Mouse (Mus musculus) macrophage (primary cell): ENCODE results near the gene Cpa1. TPM values are rescaled to one million over a fixed set of nuclear protein-coding genes. Genes with fewer than 3 reads are reported as not detected.

Source experiments
- H3K27ac ChIP-seq: fragments of 350-480 bp; formaldehyde crosslinking; 2 replicates; pipeline ENCODE4 v1.9.0; 2021
- H3K36me3 ChIP-seq: fragments of 350-480 bp; formaldehyde crosslinking; 2 replicates; pipeline ENCODE4 v1.9.0; 2021; ENCODE audit errors: inconsistent target
- H3K4me3 ChIP-seq: fragments of 350-480 bp; formaldehyde crosslinking; 2 replicates; pipeline ENCODE4 v1.9.0; 2021; ENCODE audit errors: inconsistent target
- H3K79me2 ChIP-seq: fragments of 350-480 bp; formaldehyde crosslinking; 2 replicates; pipeline ENCODE4 v1.9.0; 2021; ENCODE audit errors: inconsistent target
- WGBS: methylation state at CpG from one replicate; pipeline ENCODE4 v1.1.7; 2026; ENCODE audit warnings: inconsistent platforms; ENCODE audit not compliant: missing documents; 5-methylcytosine and 5-hydroxymethylcytosine counted together
- polyA plus RNA-seq: library from polyadenylated mRNA; stranded (reverse); fragments of 250-400 nt; gene quantifications from 3 replicates; pipeline ENCODE4 v1.2.4, GENCODE M21; 2018; ENCODE audit warnings: inconsistent platforms

Cpa1 gene
- polyA plus RNA-seq, 1 experiment from 2014 or later = not detected

- WGBS = 90% methylated on average over 14 of the region's 14 CpGs
Observed at GRCm38 (mm10) chr6:30673764-30674561, 34.9 kb downstream of the Cpa1 start.

GRCm38 (mm10) chr6:30674714-30675280, 35.8 kb downstream of the Cpa1 start:
- no peaks in the 10 kb centered on the region for H3K36me3 ChIP-seq

More at GRCm38 (mm10) chr6:30673764-30674561, 34.9 kb downstream of the Cpa1 start:
- Histone ChIP-seq H3K27ac (no peak overlapping the region), H3K36me3 (no peaks in the 10 kb centered on the region), H3K79me2 (no peaks in the 10 kb centered on the region), H3K4me3 (no peak overlapping the region)

GRCm38 (mm10) chr6:30675281-30675771, 36.3 kb downstream of the Cpa1 start:
- Histone ChIP-seq H3K36me3 (no peaks in the 10 kb centered on the region), H3K4me3 (no peak overlapping the region), H3K27ac (no peak overlapping the region), H3K79me2 (no peaks in the 10 kb centered on the region)
- 59% methylated on average over 11 of the region's 11 CpGs for WGBS

More at GRCm38 (mm10) chr6:30674714-30675280, 35.8 kb downstream of the Cpa1 start:
- Histone ChIP-seq H3K79me2 (no peaks in the 10 kb centered on the region), H3K27ac (no peak overlapping the region), H3K4me3 (no peak overlapping the region)
- WGBS = 70% methylated on average over 9 of the region's 9 CpGs

GRCm38 (mm10) chr6:30676506-30676905, 37.5 kb downstream of the Cpa1 start:
- WGBS = 95% methylated on average over 6 of the region's 6 CpGs
- Histone ChIP-seq H3K4me3 (no peak overlapping the region), H3K79me2 (no peaks in the 10 kb centered on the region), H3K27ac (no peak overlapping the region), H3K36me3 (no peaks in the 10 kb centered on the region)

GRCm38 (mm10) chr6:30677591-30677990, 38.6 kb downstream of the Cpa1 start:
- no peak overlapping the region for H3K27ac ChIP-seq
- H3K4me3 ChIP-seq = no peak overlapping the region
- WGBS = 94% methylated on average over 9 of the region's 9 CpGs
- H3K36me3 ChIP-seq = no peaks in the 10 kb centered on the region
- H3K79me2 ChIP-seq = no peaks in the 10 kb centered on the region

- no peaks in the 10 kb centered on the region for H3K79me2 ChIP-seq
- H3K36me3 ChIP-seq = no peaks in the 10 kb centered on the region
- no peak overlapping the region for H3K27ac ChIP-seq
- 94% methylated on average over 6 of the region's 6 CpGs for WGBS
- no peak overlapping the region for H3K4me3 ChIP-seq
Observed at GRCm38 (mm10) chr6:30678482-30678881, 39.5 kb downstream of the Cpa1 start.

- no peaks in the 10 kb centered on the region for H3K79me2 ChIP-seq
- no peak overlapping the region for H3K4me3 ChIP-seq
- 93% methylated on average over 5 of the region's 5 CpGs for WGBS
- no peak overlapping the region for H3K27ac ChIP-seq
- H3K36me3 ChIP-seq = no peaks in the 10 kb centered on the region
Observed at GRCm38 (mm10) chr6:30679567-30679966, 40.5 kb downstream of the Cpa1 start.

- no peaks in the 10 kb centered on the region for H3K79me2 ChIP-seq
- WGBS = 93% methylated on average over 7 of the region's 7 CpGs
- no peak overlapping the region for H3K27ac ChIP-seq
- H3K4me3 ChIP-seq = no peak overlapping the region
- no peaks in the 10 kb centered on the region for H3K36me3 ChIP-seq
Observed at GRCm38 (mm10) chr6:30680442-30680841, 41.4 kb downstream of the Cpa1 start.

GRCm38 (mm10) chr6:30681935-30682900, 43.2 kb downstream of the Cpa1 start:
- Histone ChIP-seq H3K79me2 (no peaks in the 10 kb centered on the region), H3K27ac (no peak overlapping the region), H3K4me3 (no peak overlapping the region), H3K36me3 (no peaks in the 10 kb centered on the region)
- 86% methylated on average over 13 of the region's 13 CpGs for WGBS

- Histone ChIP-seq H3K27ac (no peak overlapping the region), H3K36me3 (no peaks in the 10 kb centered on the region), H3K4me3 (no peak overlapping the region), H3K79me2 (no peaks in the 10 kb centered on the region)
- 93% methylated on average over 1 of the region's 1 CpGs for WGBS
Observed at GRCm38 (mm10) chr6:30684570-30684969, 45.6 kb downstream of the Cpa1 start.

- Histone ChIP-seq H3K79me2 (no peaks in the 10 kb centered on the region), H3K4me3 (no peak overlapping the region), H3K36me3 (no peaks in the 10 kb centered on the region), H3K27ac (no peak overlapping the region)
- WGBS = 96% methylated on average over 6 of the region's 7 CpGs
Observed at GRCm38 (mm10) chr6:30687198-30687597, 48.2 kb downstream of the Cpa1 start.

GRCm38 (mm10) chr6:30692826-30693225, 53.8 kb downstream of the Cpa1 start:
- WGBS = 69% methylated on average over 5 of the region's 5 CpGs
- Histone ChIP-seq H3K4me3 (peak overlapping the region; percentile 39), H3K27ac (peak overlapping the region; percentile 57; the same call in 1 of the 2 replicates), H3K36me3 (no peaks in the 10 kb centered on the region), H3K79me2 (no peaks in the 10 kb centered on the region)

GRCm38 (mm10) chr6:30693350-30693991, 54.5 kb downstream of the Cpa1 start, which contains the start of gene Cep41:
Gene Cep41 (minus strand): TSS chr6:30693749.
- WGBS = 1% methylated on average over 41 of the region's 52 CpGs
- Histone ChIP-seq H3K79me2 (no peaks in the 10 kb centered on the region), H3K36me3 (no peaks in the 10 kb centered on the region), H3K4me3 (peak within 1 kb of the TSS; percentile 39), H3K27ac (peak within 1 kb of the TSS; percentile 57)

GRCm38 (mm10) chr6:30694209-30694608, 55.2 kb downstream of the Cpa1 start:
- Histone ChIP-seq H3K79me2 (no peaks in the 10 kb centered on the region), H3K4me3 (no peak overlapping the region; the same call in 1 of the 2 replicates), H3K27ac (no peak overlapping the region), H3K36me3 (no peaks in the 10 kb centered on the region)
- WGBS = 68% methylated on average over 6 of the region's 6 CpGs
